Mouse (Mus musculus) intestine, postnatal 0 days (tissue): ENCODE measurements around the gene Rpl7l1. TPM values are rescaled to one million over a fixed set of nuclear protein-coding genes. Genes with fewer than 3 reads are reported as not detected.

ENCODE experiments used
- ATAC-seq: fragments of 200-750 bp; cut with Nextera tagmentation; 2 replicates; pipeline ENCODE4 v1.8.0; 2017; ENCODE audit warnings: mild to moderate bottlenecking, moderate TSS enrichment, moderate library complexity
- H3K27ac ChIP-seq: fragments of 300-500 bp; sonication (generic); 2 replicates; pipeline ENCODE4 v1.5.1; 2014; ENCODE audit warnings: mild to moderate bottlenecking, low read depth, low read length, moderate library complexity
- H3K27me3 ChIP-seq: fragments of 300-500 bp; sonication (generic); replicated peaks from 2 replicates; pipeline ENCODE4 v1.6.1; 2014; ENCODE audit warnings: low read length, mixed read lengths; ENCODE audit not compliant: control insufficient read depth, insufficient read depth
- H3K36me3 ChIP-seq: fragments of 300-500 bp; sonication (generic); 2 replicates; pipeline ENCODE4 v1.6.1; 2014; ENCODE audit warnings: mild to moderate bottlenecking, moderate library complexity; ENCODE audit not compliant: control insufficient read depth, insufficient read depth
- H3K4me1 ChIP-seq: fragments of 300-500 bp; sonication (generic); replicated peaks from 2 replicates; pipeline ENCODE4 v1.6.1; 2014; ENCODE audit warnings: antibody characterized with exemption, low read length, mixed read lengths; ENCODE audit not compliant: control insufficient read depth, insufficient read depth
- H3K4me2 ChIP-seq: fragments of 300-500 bp; sonication (generic); replicated peaks from 2 replicates; pipeline ENCODE4 v1.6.1; 2014; ENCODE audit warnings: low read depth, mild to moderate bottlenecking, moderate library complexity
- H3K4me3 ChIP-seq: fragments of 300-500 bp; sonication (generic); 2 replicates; pipeline ENCODE4 v1.5.1; 2014; ENCODE audit warnings: low read depth, low read length
- H3K9ac ChIP-seq: fragments of 300-500 bp; sonication (generic); 2 replicates; pipeline ENCODE4 v1.6.1; 2014; ENCODE audit warnings: mild to moderate bottlenecking, low read depth, low read length
- H3K9me3 ChIP-seq: fragments of 300-500 bp; sonication (generic); 2 replicates; pipeline ENCODE4 v1.6.1; 2016; ENCODE audit warnings: mixed run types; ENCODE audit not compliant: control insufficient read depth
- CTCF ChIP-seq: sonication (generic); IDR thresholded peaks from 2 replicates; pipeline ENCODE4 v1.5.1; 2016; ENCODE audit warnings: low read depth, mild to moderate bottlenecking, control low read depth, antibody characterized with exemption, moderate library complexity
- WGBS: fragments of 180-500 bp; shearing (Covaris S2); extraction: QIAGEN DNeasy Blood & Tissue Kit; methylation state at CpG from one replicate; pipeline ENCODE4 v1.1.7; 2014; 5-methylcytosine and 5-hydroxymethylcytosine counted together
- polyA plus RNA-seq: library from polyadenylated mRNA; unstranded; fragments of >200 nt; fragmentation: Nextera tagmentation; extraction: Ambion mirVana; gene quantifications from 2 replicates; pipeline ENCODE4 v1.2.1, GENCODE M21; 2015

Gene Rpl7l1
- 77.1 and 78.5 TPM in 2 replicates for polyA plus RNA-seq

GRCm38 (mm10) chr17:46782341-46783221, at the start of gene Rpl7l1:
TSS of gene Rpl7l1 (minus strand) at chr17:46782672.
- ATAC-seq = peak; percentile 93
- WGBS = under 1% methylated on average over 44 of the region's 44 CpGs

GRCm38 (mm10) chr17:46829856-46830535, 47.5 kb upstream of the Rpl7l1 start:
- Histone ChIP-seq H3K27ac (no peak overlapping the region), H3K9ac (no peak overlapping the region), H3K4me3 (no peak overlapping the region), H3K4me1 (no peaks in the 10 kb centered on the region), H3K27me3 (no peaks in the 10 kb centered on the region), H3K9me3 (no peaks in the 10 kb centered on the region), H3K36me3 (peaks cover 28% of the 10 kb centered on the region), H3K4me2 (no peak overlapping the region)
- 88% methylated on average over 11 of the region's 11 CpGs for WGBS
- TF ChIP-seq CTCF = no peak
- ATAC-seq = no peak

More at GRCm38 (mm10) chr17:46782341-46783221, at the start of gene Rpl7l1:
- Histone ChIP-seq H3K4me2 (peak within 1 kb of the TSS; percentile 63), H3K27me3 (no peaks in the 10 kb centered on the region), H3K27ac (peak within 1 kb of the TSS; percentile 78), H3K4me1 (no peaks in the 10 kb centered on the region), H3K9ac (peak within 1 kb of the TSS; percentile 65), H3K9me3 (no peaks in the 10 kb centered on the region), H3K4me3 (peak within 1 kb of the TSS; percentile 68), H3K36me3 (peaks cover 28% of the 10 kb centered on the region)
- peak; percentile 80 for TF ChIP-seq CTCF

GRCm38 (mm10) chr17:46828935-46829334, 46.5 kb upstream of the Rpl7l1 start:
- ATAC-seq = no peak
- no peak for TF ChIP-seq CTCF
- Histone ChIP-seq H3K4me2 (no peak overlapping the region), H3K9me3 (no peaks in the 10 kb centered on the region), H3K9ac (no peak overlapping the region), H3K36me3 (peaks cover 38% of the 10 kb centered on the region), H3K27ac (no peak overlapping the region), H3K4me1 (no peaks in the 10 kb centered on the region), H3K27me3 (no peaks in the 10 kb centered on the region), H3K4me3 (no peak overlapping the region)
- 91% methylated on average over 3 of the region's 3 CpGs for WGBS

DNA sequence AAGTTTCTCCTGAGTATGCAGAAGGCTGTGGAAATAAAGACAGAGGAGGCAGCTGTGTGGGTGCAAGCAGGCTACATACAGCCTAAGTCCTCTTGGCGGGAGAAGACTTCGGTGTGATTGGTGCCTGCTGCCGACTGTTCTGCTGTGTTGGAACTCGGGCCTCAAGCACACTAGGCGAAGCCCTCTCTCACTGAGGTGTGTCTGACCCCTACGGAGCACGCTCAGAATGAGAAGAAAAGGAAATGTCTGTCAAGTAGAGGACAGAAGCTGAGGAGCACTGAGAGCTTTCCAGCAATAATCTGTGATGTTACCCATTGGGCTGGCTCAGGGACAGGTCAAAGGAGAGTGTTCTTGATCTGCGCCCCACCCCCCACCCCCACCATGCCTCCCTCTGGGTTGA, 40.6 kb upstream of the Rpl7l1 start:
- peaks cover 50% of the 10 kb centered on the region for H3K36me3 ChIP-seq
- ATAC-seq = no peak
- H3K27ac ChIP-seq = no peak overlapping the region
- WGBS = 91% methylated on average over 8 of the region's 8 CpGs
- H3K9ac ChIP-seq = no peak overlapping the region
- no peak overlapping the region for H3K4me2 ChIP-seq
- no peak overlapping the region for H3K4me3 ChIP-seq
- no peak for TF ChIP-seq CTCF
- H3K4me1 ChIP-seq = no peaks in the 10 kb centered on the region
- H3K9me3 ChIP-seq = no peaks in the 10 kb centered on the region
- H3K27me3 ChIP-seq = no peaks in the 10 kb centered on the region

DNA sequence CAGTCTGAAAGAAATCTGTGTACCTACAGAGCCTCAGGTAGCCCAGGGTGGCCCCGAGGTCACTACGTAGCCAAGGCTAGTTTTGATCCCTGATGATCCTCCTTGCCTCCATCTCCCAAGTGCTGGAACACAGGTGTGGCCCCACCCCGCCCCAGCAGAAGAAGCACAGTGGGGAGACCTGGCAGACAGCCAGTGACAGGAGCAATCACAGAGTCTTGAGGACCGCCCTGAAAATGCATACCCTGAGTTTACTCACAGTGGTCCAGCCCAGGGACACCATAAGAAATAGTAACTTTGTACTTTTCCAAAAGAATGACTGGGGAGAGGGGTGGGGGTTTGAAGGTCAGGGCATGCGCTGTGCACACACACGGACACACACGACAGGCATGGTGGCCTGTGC, 38.2 kb upstream of the Rpl7l1 start:
- no peak for TF ChIP-seq CTCF
- WGBS = 83% methylated on average over 7 of the region's 7 CpGs
- ATAC-seq = no peak
- Histone ChIP-seq H3K9me3 (no peaks in the 10 kb centered on the region), H3K27me3 (no peaks in the 10 kb centered on the region), H3K4me1 (no peaks in the 10 kb centered on the region), H3K4me3 (no peak overlapping the region), H3K36me3 (peaks cover 40% of the 10 kb centered on the region), H3K4me2 (no peak overlapping the region), H3K9ac (no peak overlapping the region), H3K27ac (no peak overlapping the region)

DNA sequence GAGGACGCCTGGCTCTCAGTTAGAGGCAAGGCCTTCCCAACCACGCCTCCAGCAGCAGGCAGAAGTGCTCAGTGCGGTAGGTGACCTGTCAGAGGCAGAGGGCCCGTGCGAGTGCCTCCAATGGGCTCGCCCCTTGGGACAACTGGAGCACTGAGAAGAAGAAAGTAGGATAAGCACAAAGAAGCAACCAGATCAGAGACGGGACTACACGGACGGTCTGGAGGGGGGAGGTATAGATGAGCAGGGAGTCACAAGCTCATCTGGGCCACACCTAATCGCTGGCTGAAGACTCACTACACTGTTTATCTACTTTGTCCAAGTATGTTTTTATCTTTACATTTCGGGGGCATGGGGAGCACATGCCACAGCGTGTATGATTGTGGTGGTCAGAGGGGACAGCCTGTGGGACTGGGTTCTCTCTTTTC, 35.3 kb upstream of the Rpl7l1 start:
- Histone ChIP-seq H3K9ac (no peak overlapping the region), H3K27ac (no peak overlapping the region), H3K4me3 (no peak overlapping the region), H3K36me3 (peaks cover 24% of the 10 kb centered on the region), H3K9me3 (no peaks in the 10 kb centered on the region), H3K4me2 (no peak overlapping the region), H3K4me1 (no peaks in the 10 kb centered on the region), H3K27me3 (no peaks in the 10 kb centered on the region)
- TF ChIP-seq CTCF = no peak
- no peak for ATAC-seq
- WGBS = 93% methylated on average over 12 of the region's 12 CpGs
